Mouse (Mus musculus) heart, embryonic 10.5 days (tissue): ENCODE measurements around the gene AL731706.1. TPM values are rescaled to one million over a fixed set of nuclear protein-coding genes. Genes with fewer than 3 reads are reported as not detected.

ENCODE experiments used
- polyA plus RNA-seq: library from polyadenylated mRNA; unstranded; fragments of >200 nt; fragmentation: Nextera tagmentation; extraction: Ambion mirVana; gene quantifications from 2 replicates; pipeline ENCODE4 v1.2.1, GENCODE M21; 2016

AL731706.1 gene
- polyA plus RNA-seq, 1 experiment from 2014 or later, result 29.2 TPM

Other genes starting within 250 kb of the AL731706.1 start
- 0.97 and 2.1 TPM in 2 replicates for gene Snap25, start 177.9 kb downstream of the AL731706.1 start, polyA plus RNA-seq
- gene AL731706.2, start 5.7 kb downstream of the AL731706.1 start, polyA plus RNA-seq, result 52.5 and 54.5 TPM in 2 replicates
- 4.9 and 5.9 TPM in 2 replicates for gene Slx4ip, start 171 bp downstream of the AL731706.1 start, polyA plus RNA-seq
- 17.0 and 17.8 TPM in 2 replicates for gene Mkks, start within 50 bp of the AL731706.1 start, polyA plus RNA-seq
- 21.6 and 23.2 TPM in 2 replicates for gene Jag1, start 225.3 kb upstream of the AL731706.1 start, polyA plus RNA-seq